Mouse (Mus musculus) urinary bladder, adult 18-20 months (tissue): ENCODE data around the gene Polr3k.

Source experiments
- DNase-seq, 2 experiments: peaks; one replicate each; pipeline ENCODE4 v3.0.0; 2022; ENCODE audit warnings: low spot score in 2 of 2, mixed read lengths in 2 of 2

Gene Polr3k

GRCm38 (mm10) chr2:181863791-181864535, at the start of gene Polr3k:
Polr3k (plus strand) TSS chr2:181864337.
- peak; percentile 67 to 92 for DNase-seq

- no peak for DNase-seq
Observed at GRCm38 (mm10) chr2:181829032-181829650, 35.0 kb upstream of the Polr3k start.

GRCm38 (mm10) chr2:181832745-181833144, 31.4 kb upstream of the Polr3k start:
- no peak for DNase-seq

DNA sequence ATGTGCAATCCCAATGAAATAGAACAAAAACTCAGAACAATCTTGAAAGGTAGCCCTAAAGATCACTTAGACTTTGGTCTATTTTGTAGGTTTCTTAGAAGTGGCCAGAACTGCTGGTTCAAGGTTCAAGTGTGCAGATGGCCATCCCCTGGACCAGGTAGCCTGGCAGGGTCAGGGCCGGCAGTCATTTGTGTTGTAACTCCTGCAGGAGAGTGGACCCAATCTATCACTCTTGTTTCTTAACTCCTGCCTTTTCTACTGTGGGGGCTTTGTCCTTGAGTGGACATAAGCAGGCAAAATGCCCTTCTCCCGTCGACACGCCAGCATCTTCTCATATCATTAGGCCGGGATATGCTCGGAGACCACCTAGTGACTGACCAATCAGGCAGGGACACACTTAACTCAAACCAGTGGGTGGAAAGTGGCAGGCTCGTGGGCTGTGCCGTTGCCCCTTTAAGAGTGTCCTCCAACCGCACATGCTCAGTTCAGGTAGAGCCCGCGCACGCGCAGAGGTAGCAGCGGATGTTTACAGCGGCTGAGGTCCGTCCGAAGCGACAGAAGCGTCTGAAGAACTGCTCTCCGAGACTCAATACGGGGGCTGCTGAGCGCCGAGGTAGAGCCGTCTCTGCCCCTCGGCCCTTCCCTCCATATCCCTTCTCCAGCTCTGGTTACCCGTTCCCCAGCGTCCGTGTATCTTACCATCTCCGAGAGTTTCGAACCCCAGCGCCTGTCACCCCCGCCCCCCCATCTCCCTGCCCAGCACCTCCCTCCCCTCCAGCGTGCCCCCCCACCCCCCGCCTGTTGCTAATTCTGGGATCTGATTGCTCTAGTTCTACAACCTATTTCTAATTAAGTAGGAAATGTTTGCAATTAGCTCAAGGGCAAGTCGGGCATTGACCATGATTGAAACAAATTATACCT, 26.5 kb upstream of the Polr3k start, which contains the start of gene Pcmtd2:
Gene Pcmtd2, plus strand, starts transcription at position 483 of the 921 bp plus-strand sequence.
- peak; percentile 84 to 87 for DNase-seq

- DNase-seq: peak in 1 of 2 experiments; percentile 10
Observed at GRCm38 (mm10) chr2:181838293-181838680, 25.9 kb upstream of the Polr3k start.

GRCm38 (mm10) chr2:181845709-181846394, 18.3 kb upstream of the Polr3k start:
- DNase-seq: no peak

- DNase-seq: no peak
Observed at GRCm38 (mm10) chr2:181864536-181864860, 361 bp downstream of the Polr3k start.

GRCm38 (mm10) chr2:181866931-181867330, 2.8 kb downstream of the Polr3k start:
- DNase-seq: peak; percentile 11 to 43

DNA sequence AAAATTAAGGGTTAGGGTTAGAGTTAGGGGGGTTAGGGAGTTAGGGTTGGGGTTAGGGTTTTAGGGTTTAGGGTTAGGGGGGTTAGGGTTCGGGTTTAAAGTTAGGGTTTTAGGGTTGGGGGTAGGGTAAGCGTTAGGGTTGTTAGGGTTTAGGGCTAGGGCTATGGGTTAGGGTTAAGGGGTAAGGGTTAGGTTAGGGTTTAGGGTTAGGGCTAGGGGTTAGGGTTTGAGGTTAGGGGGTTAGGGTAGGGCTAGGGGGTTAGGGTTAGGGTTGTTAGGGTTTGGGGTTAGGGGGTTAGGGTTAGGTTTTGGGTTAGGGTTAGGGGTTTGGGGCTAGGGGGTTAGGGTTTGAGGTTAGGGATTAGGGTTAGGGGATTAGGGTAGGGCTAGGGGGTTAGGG, 6.9 kb downstream of the Polr3k start:
- DNase-seq: no peak

DNA sequence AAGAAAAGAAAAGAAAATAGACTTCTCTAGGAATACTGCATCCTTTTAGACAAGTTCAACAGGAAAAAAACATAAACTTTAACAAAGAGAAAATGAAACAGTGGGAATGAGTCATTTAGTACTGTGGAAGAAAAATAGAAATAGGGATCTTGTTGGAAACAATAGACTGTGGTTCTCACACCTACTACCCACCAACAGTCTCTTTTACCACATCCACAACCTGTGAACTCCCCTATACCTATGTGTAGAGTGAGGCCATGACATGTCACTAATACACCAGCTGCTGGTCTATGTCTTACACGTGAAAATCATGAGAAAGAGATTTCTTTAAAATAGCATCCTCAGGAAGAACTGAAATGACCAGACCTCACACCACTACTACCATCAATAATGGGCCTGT, 14.8 kb downstream of the Polr3k start:
- DNase-seq: no peak

DNA sequence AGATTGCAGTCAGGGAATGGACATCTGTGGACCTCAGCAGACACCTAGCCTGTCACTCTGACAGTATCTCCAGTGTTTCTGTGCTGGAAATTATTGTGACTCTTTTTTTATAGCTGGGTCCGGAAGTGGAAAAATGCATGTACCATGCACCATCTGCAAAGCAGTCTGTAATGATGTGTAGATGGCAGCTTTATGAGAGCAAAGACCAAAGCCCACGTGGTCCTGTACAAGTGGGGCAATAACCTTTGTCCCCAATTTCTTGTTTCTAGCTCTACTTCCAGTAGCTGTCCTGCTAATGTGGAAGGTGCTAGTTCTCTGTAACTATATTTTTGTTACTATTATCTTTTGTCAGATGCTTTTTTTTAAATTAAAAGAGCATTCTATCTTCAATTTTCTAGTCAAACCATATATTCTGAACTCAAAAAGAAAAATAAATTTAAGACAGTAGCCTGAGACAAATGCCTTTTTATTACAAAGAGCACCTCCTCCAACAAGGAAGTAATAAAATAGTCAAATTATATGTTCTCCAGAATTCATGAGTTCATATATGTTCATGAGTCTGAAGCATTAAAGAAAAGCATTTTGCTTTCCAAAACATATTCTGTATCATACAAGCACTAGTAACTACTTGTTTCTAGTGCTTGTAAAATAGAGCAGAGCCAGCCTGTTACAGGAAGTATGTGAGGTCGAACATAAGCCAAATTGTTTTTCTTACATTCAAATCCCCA, 19.0 kb downstream of the Polr3k start:
- DNase-seq: no peak

GRCm38 (mm10) chr2:181917861-181918260, 53.7 kb downstream of the Polr3k start:
- no peak for DNase-seq

DNA sequence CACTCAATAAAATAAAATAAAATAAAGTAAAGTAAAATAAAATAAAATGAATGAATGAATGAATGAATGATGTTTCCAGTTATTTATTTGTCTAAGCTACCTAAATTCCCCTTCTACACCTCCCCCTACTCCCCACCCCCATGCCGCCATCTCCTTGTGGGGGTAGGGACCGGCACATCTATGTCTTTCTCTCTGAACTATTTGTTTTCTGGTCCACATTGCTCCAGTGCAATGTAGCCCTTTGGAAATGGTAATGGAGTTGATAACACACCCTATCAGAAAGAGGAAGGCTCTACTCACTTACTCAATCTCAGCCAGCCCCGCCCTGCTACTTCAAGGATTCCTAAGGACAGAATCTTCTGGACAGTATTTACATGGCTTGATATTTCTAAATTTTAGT, 54.4 kb downstream of the Polr3k start:
- DNase-seq: no peak
